Mouse (Mus musculus) cerebellum, adult 2 months (tissue): ENCODE data around the gene Gm10961.

Experiments
- CTCF ChIP-seq: fragments of 200-500 bp; IDR thresholded peaks from 2 replicates; pipeline ENCODE4 v1.5.1; 2011; ENCODE audit warnings: low read depth, mild to moderate bottlenecking, control low read depth, low read length, moderate library complexity, borderline replicate concordance; ENCODE audit not compliant: insufficient read depth
- POLR2A ChIP-seq: fragments of 200-500 bp; IDR thresholded peaks from 2 replicates; pipeline ENCODE4 v1.6.1; 2011; ENCODE audit warnings: low read length, control low read depth, borderline replicate concordance; ENCODE audit not compliant: insufficient read depth

GRCm38 (mm10) chr3:107611394-107611793, 19.7 kb upstream of the Gm10961 start:
- TF ChIP-seq CTCF (no peak), POLR2A (no peak)
